ENCODE assay signal across 18 mouse cellular contexts in the genomic region with DNA sequence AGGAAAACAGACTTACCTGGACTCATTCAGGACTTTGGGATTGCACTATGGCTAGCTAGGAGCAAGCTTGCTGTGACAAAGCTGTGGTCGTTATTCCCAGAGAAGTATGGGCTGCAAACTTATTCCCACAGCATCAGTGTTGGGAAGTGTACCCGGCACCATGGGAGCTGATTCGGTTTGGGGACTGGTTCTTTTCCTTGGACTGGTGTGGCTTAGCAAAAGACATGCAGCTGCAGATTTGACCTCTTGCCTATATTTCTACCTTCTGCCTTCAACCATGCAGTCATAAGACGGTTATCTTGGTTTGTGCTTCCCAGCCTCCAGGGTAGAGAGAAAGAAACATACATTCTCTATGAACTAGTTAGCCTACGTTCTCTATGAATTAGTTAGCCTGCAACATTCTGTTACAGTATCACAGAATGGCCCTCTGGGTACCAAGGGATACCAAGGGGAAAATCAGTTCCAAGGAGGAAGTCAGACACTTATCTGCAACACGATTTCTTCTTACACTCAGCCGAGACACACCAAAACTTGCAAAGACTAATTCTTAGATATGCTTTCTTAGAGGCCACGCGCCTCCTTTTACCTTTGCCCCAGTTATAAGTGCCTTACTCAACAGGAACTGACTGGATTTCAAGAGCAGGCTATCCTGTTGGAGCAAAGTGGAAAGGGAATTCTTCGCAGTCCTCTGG.
"Had no signal": no experiment of that assay in that cellular context is flagged by ENCODE, and none has a peak within 500 bp of the region (broad histone marks: within the 10 kb centered on the region; RNA-seq: fewer than 3 reads in every experiment).

No protein-coding gene starts in this region.

- H3K9me3 ChIP-seq: limb, embryonic 10.5 days; liver, embryonic 15.5 days; lung, embryonic 15.5 days; stomach, embryonic 15.5 days had no signal

- H3K4me2 ChIP-seq: limb, embryonic 13.5 days; liver, embryonic 12.5 days; liver, embryonic 15.5 days; lung, embryonic 15.5 days; midbrain, embryonic 11.5 days; stomach, embryonic 15.5 days had no signal

- H3K9ac ChIP-seq: limb, embryonic 13.5 days; liver, embryonic 12.5 days; liver, embryonic 15.5 days; lung, embryonic 15.5 days; stomach, embryonic 15.5 days had no signal

- ATAC-seq: liver, embryonic 12.5 days had no signal

- H3K27ac ChIP-seq: limb, embryonic 10.5 days; limb, embryonic 13.5 days; liver, embryonic 12.5 days; liver, embryonic 15.5 days; lung, embryonic 15.5 days; stomach, embryonic 15.5 days had no signal

- DNase-seq: kidney, adult 8-10 months; kidney, postnatal 14 days; kidney, postnatal 4 days; liver; lung, adult 18-20 months; lung, postnatal 10 days; lung, postnatal 36 days; midbrain, embryonic 14.5 days; spleen, adult 18-20 months; thymus, adult 2 months; thymus, postnatal 14 days had no signal

- H3K4me3 ChIP-seq: limb, embryonic 10.5 days; limb, embryonic 13.5 days; liver, embryonic 12.5 days; liver, embryonic 15.5 days; lung, embryonic 15.5 days; stomach, embryonic 15.5 days had no signal

- H3K36me3 ChIP-seq: limb, embryonic 10.5 days; limb, embryonic 13.5 days; liver, embryonic 12.5 days; liver, embryonic 15.5 days; lung, embryonic 15.5 days; stomach, embryonic 15.5 days had no signal

- H3K27me3 ChIP-seq: limb, embryonic 13.5 days; liver, embryonic 12.5 days; liver, embryonic 15.5 days; lung, embryonic 15.5 days; stomach, embryonic 15.5 days had no signal
